Mouse (Mus musculus) ZHBTc4 (cell line): ENCODE results near the gene Acsbg2.

Experiments
- DNase-seq: peaks from one replicate; pipeline ENCODE4 v3.0.0-alpha.2; 2011; ENCODE audit warnings: low read depth, low spot score

Gene Acsbg2

GRCm38 (mm10) chr17:56822380-56822779, 51.9 kb downstream of the Acsbg2 start:
- DNase-seq: peak; percentile 66

GRCm38 (mm10) chr17:56819694-56820111, 54.5 kb downstream of the Acsbg2 start:
- DNase-seq: peak; percentile 64

- no peak for DNase-seq
Measured at GRCm38 (mm10) chr17:56819032-56819545, 55.2 kb downstream of the Acsbg2 start.

- DNase-seq: peak; percentile 92
Measured at GRCm38 (mm10) chr17:56818067-56818636, 56.1 kb downstream of the Acsbg2 start.

DNA sequence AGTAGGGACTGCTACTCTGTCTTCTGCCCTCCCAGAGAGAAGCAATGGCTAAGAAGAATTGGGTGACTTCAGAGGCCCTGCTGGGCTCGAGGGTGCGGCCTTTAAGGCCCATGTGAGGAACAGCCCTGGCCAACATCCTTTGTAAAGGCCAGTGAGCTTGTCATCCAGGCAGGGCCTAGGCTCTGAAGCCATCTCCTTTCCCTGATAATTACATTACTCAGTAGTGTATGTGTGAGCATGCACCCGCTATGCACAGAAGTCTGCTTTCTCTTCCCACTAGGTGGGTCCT, 59.2 kb downstream of the Acsbg2 start:
- DNase-seq: no peak

- peak; percentile 86 for DNase-seq
Measured at GRCm38 (mm10) chr17:56814316-56815056, 59.8 kb downstream of the Acsbg2 start.

- peak; percentile 83 for DNase-seq
Measured at GRCm38 (mm10) chr17:56810245-56810644, 64.0 kb downstream of the Acsbg2 start.

DNA sequence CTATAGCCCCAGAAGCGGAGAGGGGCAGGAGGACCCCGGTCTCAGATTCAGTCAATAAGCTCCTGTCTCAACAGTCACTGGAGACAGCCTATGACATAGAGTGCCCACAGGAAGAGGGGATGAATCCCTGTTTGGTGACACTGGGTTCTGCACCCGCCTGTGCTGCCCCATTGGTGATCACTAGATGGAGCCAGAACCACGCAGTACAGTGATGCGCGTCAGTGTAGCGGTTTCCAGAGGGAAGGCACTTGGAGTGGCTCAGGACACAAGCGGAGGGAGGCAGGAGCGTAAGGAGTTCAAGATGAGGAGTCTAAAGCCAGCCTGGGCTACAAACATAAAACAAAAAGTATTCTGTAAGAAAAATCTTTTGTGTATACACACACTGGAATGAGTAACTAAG, 65.7 kb downstream of the Acsbg2 start:
- DNase-seq: peak; percentile 89

- no peak for DNase-seq
Measured at GRCm38 (mm10) chr17:56805784-56806183, 68.5 kb downstream of the Acsbg2 start.

- no peak for DNase-seq
Measured at GRCm38 (mm10) chr17:56804952-56805351, 69.3 kb downstream of the Acsbg2 start.

- no peak for DNase-seq
Measured at GRCm38 (mm10) chr17:56802065-56802464, 72.2 kb downstream of the Acsbg2 start.

DNA sequence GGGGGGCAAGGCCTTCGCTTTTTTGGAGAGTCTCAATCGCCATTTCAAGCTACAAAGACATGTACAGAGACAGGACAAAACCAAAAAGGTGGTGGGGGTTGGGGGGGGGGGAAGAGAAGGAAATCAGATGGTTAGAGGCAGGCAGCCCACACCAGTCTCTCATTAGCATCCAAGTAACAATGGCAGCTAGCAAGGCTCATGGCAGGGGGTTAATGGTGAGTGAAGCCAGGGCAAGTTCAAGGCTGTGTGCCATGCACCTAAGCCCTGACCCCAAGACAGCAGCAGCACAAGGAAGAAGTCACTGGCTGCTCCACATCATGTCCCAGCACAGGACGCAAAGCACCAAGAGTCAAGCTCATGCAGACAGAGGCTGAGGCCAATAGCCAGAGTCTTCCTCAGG, 75.0 kb downstream of the Acsbg2 start:
- DNase-seq: peak; percentile 62

DNA sequence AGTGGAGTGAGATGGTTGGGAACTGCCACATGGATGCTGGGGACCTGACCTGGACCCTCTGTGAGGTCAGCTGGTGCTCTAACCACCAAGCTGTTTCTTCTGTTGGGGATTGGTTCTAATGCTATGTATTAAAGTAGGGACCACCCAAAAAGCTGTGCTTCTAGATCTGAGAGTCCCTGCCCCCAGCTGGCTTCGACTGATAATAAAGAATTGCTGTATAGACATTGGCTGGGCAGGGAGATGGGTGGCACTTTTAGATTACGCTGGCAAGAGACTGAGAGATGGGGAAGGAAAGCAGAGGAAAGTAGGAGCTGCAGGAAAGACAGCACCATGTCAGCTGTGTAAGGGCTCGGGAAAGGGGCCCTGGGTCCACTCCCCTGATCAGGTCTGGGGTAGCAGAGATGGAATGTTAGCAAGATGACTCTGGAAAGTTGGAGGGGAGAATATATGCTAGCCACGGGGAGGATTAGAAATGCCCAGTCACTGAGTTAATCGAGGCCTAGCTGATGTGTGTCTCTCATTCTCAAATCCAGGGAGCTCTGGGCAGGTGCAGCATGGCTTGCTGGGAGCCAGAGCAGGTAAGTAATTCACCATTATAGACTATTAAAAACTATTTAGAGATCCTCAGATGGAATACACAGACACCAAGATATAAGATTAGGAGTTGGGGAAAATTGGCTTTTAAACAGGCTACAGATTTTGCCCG, 80.5 kb downstream of the Acsbg2 start:
- DNase-seq: no peak
